Mouse (Mus musculus): Measurements from ENCODE around the gene Ell.

The Ell gene

DNA sequence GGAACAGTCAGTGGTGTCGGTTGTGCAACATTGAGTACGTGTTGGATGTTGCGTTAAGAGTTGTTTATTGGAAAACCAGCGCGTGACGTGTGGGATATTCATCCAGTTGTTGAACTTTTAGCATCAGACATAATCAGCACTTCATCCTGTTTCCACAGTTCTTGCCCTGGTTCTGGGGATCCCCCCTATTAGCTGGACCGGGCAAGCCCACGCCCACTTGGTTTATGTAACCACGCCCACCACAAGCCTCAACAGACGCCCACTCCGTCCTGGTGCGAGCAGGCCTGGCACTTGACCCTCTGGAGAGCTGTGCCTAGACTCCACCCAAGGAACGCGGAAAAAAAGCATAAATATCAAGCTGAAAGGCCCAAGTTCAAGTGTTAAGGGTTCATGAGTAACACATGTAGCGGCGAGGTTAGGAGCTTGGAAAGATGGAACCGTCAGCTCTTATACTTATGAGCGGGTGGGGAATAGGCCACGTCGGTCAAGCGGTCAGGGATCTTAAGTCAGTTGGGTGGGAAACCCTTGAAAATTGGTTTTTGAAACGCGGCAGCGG, 1.2 kb upstream of the Ell start:
- no peak for DNase-seq (ENCODE audit: low spot score)

DNA sequence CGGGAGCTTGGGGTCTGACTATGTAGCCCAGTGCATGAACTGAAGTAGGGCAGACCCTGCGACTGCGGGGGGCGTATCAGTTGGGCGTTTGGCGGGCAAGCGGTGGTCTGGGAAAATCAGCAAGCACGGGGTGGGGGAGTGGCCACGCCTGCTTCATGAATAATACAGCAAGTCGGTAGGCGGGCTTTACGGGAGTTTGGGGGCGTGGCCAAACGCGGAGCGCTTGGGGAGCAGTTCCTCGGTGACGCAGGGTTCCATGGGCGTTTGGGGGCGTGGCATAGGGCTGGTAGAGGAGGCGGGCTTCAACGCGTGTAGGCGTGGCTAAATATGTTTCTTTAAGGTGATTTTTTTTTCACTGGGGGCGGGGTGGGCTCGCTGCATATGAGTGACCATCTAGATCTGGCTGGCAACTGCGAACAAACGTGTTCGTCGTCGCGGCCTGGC, 602 bp upstream of the Ell start:
- peak; percentile 97 for DNase-seq (ENCODE audit: low spot score)

DNA sequence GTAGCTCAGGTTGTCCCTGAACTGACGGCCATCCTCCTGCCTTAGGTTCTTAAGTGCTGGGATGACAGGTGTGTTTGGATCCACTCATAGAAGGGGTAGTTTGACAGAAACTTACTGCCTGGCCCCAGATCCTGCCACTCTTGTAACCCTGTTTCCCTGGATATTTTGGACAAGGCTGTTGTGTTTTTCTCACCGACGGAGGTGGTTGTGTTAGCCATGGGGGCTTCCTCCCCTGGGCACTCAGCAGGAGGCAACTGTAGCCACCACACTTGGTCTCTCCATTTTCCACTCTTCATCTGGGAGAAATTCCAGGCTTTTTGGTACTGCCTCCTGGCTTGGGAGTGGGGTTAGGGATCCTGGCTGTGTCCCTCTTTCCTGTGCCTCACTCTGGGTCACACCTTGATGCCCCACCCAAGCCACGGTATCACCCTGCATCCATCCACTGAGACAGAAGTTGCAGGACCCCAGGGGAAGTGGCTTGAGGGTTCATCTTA, 803 bp downstream of the Ell start:
- no peak for DNase-seq (ENCODE audit: low spot score)

DNA sequence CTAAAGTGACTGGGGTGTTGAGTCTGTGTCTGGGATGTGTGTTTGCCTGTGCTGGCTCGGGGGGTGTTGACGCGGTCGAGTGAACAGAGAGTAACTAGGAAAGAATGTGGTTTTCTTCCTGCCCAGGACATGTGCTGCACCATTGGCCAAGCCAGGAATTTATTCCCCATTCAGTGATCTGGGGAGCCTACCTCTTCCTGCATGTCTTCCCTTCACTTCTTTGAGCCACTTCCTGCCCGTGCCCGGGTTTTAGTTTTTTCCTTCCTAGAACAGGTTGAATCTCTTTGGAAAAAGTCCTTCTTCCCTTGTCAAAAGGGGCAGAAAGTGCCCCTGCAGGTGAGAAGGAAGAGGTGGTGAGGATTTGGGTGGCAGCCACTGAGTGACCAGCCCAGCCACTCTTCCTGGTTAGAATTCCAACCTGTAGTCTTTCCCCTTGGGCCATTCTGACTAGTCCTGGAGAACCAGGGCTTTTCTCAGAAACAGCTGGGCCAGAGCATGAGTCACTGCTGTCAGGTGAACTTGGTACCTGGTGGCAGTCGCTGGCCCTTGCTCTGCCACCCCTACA, 1.3 kb downstream of the Ell start:
- DNase-seq (ENCODE audit: low spot score): no peak

DNA sequence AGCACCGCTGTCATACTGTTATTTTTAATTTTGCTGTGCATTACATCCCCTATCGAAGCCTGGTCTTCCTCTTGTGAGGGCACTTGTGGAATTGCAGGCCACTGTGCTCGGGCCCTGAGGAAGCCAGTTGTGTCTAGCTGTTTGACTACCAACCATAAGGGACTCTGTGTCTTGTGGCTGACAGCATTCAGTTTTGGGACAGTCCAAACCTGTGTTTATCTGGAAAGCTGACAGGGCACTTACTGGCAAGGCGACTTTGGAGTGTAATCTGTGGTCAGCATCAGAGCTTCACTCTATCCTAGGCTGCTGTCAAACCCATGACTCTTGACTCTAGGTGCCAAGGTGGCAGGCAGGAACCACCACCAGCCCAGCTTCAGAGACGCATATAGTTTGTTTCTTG, 1.8 kb downstream of the Ell start:
- DNase-seq (ENCODE audit: low spot score): no peak

DNA sequence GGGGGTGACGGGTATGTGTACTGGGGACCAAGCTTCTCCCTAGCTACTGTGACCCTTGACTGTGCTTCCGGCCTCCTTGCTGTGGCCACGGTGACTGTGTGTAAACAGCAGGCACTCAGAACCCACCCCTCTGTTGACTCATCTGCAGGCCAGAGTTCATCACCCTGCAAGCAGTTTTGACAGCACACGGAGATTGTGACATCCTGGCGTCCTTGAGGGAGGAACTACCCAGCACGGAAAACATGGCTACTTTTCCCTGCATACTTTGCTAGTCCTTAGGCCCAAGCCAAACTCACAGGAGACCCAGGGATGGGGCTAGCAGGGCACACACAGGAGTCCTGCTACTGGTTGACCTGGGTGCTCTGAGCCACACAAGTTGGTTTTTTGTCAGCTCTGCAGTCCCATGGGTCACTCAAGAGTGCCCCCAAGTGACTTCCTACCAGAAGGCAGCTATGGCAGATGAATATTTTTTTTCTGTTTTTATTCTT, 5.0 kb downstream of the Ell start:
- peak; percentile 26 for DNase-seq (ENCODE audit: low spot score)

DNA sequence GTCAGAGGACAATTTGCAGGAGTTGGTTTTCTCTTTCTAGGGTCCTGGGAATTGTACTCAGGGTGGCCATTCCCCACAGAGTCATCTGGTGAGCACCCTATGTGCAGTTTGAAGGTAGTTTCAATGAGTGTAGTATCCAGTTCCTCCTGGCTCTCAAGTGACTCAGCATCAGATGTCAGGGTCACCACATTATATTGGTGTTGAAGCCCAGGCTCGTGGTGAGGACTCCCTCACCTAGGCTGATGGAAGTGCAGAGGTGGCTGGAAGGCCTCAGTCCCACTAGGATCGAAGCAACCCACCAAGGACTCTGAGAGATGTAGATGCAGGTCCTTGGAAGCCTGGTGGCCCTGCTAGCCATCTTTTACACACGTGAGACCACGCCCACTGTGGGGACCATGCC, 7.2 kb downstream of the Ell start:
- DNase-seq (ENCODE audit: low spot score): no peak

DNA sequence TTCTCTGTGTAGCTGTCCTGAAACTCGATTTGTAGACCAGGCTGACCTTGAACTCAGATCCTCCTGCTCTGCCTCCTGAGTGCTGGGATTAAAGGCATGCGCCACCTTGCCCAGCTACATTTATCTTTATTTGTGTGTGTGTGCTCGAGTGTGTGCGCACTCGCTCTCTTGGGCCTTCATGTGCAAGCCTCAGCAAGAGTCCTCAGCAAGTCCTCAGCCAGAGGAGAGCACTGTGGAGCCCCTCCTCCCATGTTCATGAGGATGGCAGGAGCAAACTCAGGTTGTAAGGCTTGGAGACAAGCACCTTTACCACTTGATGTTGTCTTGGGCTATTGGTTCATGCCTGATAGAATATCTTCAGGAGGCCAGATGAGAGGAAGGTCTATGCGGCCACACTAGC, 8.5 kb downstream of the Ell start:
- no peak for DNase-seq (ENCODE audit: low spot score)

DNA sequence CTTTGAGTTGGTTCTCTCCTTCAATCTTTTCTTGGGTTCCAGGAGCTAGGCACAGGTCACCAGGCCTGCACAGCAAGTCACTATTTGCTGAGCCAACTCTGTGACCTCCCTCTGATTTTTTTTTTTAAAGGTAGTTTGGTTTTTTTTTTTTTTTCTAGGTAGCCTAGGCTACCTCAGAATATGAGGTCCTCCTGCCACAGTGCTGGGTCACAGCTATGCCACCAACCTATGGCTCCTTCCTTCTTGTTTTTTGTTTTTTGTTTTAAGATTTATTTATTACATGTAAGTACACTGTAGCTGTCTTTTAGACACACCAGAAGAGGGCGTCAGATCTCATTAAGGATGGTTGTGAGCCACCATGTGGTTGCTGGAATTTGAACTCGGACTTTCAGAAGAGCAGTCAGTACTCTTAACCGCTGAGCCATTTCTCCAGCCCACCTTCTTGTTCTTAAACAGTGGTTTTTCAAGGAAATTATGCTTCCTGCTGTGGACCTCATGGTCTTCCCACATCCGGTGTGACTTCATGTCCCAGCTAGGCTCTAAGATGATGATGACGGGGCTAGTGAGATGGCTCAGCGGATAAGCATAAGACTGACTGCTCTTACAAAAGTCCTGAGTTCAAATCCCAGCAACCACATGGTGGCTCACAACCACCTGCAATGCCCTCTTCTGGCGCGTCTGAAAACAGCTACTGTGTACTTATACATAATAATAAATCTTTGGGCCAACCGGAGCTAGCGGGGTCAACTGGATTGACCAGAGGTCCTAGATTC, 10.3 kb downstream of the Ell start:
- DNase-seq (ENCODE audit: low spot score): peak; percentile 79

DNA sequence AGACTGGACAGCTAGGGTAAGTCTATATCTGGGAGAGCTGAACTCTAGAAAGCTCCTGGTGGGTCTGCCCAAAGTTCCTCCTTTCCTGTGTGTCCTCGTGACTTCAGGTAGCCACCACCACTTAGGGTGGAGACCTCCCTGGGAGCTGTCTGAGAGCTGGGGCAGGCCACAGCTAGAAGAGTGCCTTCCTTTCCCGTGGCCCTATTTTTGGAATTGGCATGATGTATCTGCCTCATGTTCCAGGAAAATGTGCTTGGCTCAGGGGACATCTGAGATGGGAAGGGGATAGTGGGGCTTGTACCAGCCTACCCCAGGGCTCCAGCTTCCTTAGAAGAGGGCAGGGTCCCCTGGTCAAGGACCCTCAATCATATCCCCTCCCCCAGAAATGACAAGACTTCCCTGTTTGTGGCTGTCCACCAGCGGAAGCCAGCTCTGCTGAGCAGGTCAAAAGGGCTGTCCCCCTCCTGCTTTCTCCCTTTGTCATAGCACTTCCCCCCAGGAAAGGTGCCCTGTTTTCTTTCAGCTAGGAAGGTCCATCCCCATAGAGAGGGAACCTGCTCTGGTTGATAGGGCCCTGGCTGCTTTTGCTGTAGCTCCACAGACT, 12.4 kb downstream of the Ell start:
- DNase-seq (ENCODE audit: low spot score): no peak

DNA sequence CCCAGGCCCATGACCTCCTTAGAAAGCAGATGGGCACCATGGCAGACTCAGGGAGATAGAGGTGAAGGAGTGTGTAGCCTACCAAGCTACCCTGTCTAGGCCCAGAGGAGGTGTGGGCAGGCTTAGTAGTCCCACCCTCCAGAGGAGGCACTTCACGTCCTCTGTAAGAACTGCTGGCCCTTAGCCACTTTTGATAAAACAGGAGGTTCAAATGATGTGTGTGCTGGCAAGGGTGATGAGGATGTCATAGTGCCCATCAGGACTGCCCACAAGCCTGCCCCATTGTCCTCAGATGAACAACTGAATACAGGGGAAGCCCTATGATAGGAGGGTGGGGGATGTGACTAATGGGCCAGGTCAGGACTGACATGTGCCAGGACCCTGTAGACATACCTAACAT, 13.6 kb downstream of the Ell start:
- DNase-seq (ENCODE audit: low spot score): no peak

DNA sequence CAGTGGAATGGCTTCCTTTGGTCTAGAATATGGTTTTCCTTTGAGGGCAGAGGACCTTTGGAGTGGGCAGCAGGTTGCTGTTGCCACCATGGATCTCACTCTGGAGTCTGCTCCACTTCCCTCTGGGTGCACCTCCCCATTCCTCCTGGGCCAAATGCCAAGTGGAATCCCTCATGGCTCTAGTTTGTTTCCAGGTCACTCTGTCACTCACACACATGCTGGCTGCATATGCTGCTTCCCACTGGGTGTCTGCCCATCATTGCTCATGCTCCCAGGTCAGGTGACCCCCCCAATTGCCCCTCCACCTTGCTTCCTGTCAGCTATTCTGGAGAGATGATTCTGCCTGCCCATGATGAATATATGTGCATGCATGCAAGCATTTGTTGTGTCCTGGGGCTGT, 14.5 kb downstream of the Ell start:
- no peak for DNase-seq (ENCODE audit: low spot score)

DNA sequence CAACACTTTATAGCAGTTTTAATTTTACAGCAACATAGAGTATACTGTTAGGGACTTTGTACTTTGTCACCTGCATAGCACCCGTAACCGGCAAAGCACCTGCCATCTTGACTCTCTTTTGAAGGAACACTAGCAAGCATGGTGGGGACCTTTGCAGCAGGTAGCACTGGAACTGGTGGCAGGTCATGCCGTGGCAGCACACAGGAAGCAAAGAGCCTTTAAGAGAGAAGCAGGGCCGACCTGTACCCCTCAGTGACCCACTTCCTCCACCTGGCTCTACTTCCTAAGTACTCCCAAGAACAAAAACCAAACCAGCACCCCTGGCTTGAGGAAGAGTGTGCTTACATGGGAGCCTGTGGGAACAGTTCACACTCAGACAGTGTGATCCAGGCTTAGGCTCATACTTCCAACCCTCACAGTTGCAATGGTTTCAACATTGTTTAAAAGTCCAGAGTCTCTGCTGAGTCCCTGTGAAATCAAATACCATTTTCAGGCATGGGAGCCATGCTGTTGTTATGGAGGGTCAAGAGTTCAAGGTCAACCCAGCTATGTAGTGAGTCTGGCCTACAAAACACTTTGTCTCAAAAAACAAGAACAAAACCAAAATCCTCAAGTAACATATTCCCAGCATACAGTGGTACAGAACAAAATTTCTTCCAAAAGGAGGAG, 16.0 kb downstream of the Ell start:
- no peak for DNase-seq (ENCODE audit: low spot score)

DNA sequence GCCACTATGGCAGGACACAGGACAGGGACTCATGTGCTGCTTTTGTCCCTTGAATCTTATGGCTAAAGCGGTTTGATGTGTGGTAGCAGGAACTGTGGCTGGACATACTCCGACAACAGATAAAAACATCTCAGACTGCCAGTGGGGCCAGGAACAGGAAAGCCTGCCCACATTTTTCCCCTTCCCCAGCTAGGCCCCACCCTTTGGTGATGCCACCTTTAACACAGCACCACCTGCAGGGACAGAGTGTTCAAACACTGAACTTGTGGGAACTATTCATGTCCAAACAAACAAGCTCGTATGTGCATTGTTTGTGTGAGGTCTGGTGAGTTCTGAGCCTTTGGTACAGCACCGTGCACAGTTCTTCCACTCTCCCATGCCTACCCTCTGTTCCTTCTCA, 19.1 kb downstream of the Ell start:
- peak; percentile 65 for DNase-seq (ENCODE audit: low spot score)

DNA sequence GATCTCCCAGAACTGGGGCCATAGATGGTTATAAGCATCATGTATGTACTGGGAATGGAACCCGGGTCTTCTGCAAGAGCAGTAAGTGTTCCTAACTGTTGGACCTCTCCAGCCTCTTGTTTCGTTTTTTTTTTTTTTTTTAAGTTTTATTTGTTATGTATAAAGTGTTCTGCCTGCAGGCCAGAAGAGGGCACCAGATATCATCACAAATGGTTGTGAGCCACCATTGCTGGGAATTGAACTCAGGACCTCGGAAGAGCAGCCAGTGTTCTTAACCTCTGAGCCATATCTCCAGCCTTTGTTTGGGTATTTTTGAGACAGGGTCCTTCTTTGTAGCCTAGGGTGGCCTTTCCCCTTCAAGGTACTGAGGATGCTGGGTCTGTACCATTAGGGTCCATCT, 19.7 kb downstream of the Ell start:
- DNase-seq (ENCODE audit: low spot score): no peak

DNA sequence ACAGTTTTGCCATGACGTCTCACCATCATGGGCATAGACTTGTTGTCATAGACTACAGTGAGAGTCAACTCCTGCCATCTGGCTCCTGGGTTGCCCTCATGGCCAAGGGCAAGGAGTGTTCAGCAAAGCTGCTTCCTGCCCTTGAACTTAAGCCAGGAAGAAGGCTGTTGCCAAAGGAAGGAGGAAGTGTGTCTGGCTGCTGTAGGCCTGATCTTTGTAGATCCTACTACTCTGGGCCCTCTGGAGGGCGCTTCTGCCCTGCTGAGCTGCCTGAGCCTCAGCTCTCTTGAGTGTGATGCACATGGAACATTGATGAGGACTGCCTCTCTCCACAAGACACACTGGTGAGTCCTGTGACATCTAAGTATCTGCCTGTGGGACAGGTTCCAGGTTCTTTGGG, 20.8 kb downstream of the Ell start:
- DNase-seq (ENCODE audit: low spot score): peak; percentile 21

DNA sequence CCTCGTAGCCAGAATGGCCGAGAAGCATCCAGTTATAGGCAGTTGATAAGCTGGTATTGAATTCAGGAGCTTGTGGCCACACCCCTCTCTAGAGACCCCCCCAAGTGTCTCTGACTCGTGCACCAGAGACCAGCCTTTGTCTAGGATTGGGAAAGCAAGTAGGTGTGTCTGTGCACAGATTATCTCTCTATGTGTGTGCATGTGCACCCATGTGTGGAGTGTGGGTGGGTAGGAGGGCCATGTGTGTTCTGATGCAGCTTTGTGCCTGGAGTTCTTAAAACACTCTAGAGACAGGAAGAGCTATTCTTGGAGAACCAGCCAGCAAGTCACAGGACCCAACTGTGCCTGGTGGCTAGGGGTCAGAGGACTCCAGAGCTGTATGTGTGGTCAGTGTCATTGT, 21.3 kb downstream of the Ell start:
- no peak for DNase-seq (ENCODE audit: low spot score)

DNA sequence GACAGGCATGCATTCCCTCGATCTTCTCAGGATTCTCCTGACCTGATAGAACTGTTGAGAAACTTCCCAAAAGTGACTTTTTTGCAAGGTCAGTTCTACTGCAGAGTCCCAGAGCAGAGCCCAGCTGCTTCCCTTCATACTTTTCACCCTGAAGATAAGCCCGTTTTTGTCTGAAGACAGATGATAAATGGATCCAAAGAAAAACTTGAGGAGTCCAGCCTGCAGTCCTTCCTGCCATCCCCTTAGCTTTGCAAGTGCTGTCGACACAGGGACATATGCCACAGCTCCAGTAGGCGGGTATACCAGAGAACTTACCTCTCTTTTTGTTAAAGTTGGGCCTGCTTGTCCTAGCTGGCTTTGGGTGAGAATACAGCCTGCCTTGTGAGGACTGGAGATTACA, 22.1 kb downstream of the Ell start:
- DNase-seq (ENCODE audit: low spot score): no peak

DNA sequence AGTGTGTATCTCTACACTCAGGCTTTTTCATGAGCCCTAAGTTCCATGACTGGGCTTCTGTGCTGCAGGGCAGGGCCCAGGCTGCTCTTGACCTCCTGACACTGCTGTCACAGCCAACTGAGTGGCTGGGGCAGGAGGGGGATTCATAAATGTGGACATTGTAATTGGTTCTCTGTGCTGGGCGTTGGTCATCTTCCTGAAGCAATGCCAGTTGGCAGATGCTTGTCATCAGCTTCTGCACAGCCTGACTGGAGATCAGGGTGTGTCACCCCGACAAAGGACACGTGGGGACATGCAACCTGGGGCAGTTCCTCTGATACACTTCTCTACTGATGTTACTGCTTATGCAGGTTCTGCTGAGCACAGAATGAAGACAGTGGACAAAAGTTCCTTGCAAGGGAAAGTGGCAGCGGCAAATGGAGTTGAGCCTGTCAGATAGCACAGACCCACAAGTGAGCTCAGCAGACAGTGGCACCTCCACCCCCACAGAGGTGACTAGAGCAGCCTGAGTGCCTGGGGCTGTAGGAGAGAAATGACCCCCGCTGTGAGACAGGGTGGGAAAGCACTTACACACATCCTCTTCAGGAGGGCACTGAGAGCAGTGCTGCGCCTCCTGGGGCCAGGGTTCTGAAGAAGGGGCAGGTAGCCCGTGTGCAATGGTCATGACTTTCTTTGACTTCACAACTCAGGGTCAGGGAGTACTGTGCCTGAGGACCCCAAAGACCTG, 22.7 kb downstream of the Ell start:
- no peak for DNase-seq (ENCODE audit: low spot score)

DNA sequence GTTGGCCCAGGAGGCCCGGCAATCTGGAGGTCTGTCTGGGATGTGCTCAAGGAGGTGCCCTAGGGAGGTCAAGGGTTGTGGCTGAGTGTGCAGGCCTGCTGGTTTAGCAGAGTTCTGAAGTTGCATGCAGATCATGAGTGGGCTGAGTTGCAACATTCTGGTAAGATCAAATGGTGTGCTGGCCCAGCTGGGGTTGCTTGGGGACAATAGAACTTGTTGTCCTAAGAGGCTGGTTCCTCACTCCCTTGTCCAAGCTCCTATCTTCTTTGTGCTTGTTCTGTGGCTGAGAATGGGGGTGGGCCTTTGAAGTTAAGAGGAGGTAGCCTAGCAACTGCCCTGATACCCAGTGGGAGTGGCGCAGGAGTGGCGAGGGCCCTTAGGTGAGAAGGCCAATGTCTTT, 23.5 kb downstream of the Ell start:
- no peak for DNase-seq (ENCODE audit: low spot score)

DNA sequence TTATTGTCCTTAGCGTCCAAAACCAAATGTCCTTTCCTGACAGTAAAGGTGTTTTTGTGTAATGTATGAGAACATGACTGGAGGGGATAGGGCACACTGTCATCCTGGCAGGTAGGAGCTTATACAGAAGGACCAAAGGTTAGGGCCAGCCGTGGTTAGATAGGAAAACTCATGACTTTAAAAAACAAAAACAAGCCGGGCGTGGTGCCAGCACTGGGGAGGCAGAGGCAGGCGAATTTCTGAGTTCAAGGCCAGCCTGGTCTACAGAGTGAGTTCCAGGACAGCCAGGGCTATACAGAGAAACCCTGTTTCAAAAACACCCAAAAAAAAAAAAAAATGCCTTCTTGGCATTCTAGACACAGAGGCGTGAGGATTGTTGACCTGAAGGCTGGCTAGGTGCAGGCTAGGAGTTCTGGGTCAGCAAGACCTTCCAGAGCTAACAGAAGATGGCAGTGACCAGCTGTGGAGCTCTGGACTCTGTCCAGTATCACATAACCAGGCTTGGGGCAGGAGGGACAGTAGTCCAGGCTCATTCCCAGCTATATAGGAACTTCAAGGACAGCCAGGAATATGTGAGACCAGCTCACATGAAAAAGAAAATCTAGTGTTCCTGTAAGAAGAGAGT, 24.6 kb downstream of the Ell start:
- DNase-seq (ENCODE audit: low spot score): no peak

All from T-cell, adult 2 months (primary cell).